Mouse (Mus musculus): Measurements from ENCODE around the gene Fam107b.

Fam107b gene

GRCm38 (mm10) chr2:3608868-3609854 is 38.9 kb downstream of the Fam107b start:
- no peak for DNase-seq (ENCODE audit: low spot score)

DNA sequence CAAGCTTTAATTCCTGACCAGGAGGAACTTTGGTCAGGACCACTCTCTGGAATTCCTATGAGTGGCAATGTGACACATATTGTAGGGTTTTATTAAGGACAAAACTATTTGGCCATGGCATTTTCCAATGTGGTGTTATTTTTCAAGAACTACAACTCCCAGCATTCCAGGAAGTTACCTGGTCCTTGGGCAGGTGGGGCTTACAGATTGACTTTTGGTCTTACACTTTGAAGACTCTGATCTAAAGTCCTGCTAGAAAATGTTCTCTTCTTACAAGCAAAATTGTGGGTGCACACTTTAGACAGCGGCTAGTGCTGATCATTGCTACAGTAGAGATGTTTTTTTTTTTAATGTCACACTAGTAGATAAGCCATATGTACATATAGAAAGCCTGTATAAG is 48.2 kb downstream of the Fam107b start:
- DNase-seq (ENCODE audit: low spot score): no peak

GRCm38 (mm10) chr2:3621568-3621967 is 51.3 kb downstream of the Fam107b start:
- DNase-seq (ENCODE audit: low spot score): no peak

DNA sequence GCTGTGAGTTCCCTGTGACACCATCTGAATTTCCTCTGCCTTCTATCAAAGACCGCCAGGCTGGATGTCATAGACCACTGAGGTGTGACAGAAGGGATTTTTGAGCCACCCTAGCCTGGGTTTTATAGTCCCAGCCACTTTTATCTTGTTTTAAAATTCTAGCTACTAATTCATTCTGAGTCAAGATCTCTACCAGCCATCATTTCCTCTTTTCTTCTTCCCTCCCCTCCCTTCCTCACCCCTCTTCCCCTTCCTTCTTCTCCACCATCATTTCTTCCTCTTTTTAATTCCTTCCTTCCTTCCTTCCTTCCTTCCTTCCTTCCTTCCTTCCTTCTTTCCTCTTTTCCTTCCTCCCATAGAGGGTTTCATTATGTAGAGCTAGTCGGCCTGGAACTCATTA is 51.9 kb downstream of the Fam107b start:
- no peak for DNase-seq (ENCODE audit: low spot score)

GRCm38 (mm10) chr2:3623207-3623980 is 53.1 kb downstream of the Fam107b start:
- DNase-seq (ENCODE audit: low spot score): no peak

DNA sequence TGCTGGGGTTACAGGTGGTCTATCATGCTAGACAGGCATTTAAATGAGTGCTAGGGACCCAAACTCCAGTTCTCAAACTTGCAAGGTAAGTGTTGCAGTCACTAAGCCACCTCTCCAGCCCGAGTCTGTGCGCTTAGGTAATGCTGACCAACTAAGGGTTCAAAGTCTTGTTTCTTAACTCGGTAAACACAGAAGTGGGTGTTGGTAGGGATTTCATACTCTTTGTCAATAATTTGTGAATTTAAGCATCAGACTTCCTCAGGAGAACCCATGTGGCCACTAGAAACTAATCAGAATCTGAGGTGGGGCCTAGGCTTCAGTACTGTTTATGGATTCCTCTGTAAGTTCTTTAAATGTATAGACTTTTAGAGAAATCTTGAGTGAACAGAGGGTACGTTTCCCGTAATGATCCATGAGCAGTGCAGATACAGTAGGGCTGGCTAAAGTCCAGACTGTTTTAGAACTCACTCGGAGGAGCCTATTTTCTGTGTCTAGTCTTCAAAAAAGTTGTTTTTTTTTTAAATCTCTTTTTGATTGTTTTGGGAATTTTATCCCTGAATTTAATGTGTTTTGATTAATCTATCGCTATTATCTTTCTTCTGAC is 53.8 kb downstream of the Fam107b start:
- no peak for DNase-seq (ENCODE audit: low spot score)

DNA sequence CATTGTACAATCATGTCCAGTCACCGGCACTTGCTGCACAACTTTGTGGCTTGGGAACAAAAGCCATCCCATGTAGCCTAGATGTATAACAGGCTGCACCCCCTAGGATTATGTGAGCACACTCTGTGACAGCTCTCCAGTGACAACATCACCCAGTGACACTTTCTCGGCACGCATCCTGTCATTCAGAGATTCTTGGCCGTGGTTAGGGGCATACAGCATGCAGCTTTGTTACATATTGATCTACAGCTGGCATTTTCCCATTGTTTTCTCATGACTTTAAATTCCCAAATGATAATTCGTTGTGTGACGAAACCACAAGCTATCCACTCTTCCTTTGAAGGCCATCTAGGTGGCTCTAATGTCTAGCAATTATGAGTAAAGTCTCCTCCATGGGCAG is 58.8 kb downstream of the Fam107b start:
- DNase-seq (ENCODE audit: low spot score): no peak

GRCm38 (mm10) chr2:3629741-3630140 is 59.5 kb downstream of the Fam107b start:
- DNase-seq (ENCODE audit: low spot score): no peak

DNA sequence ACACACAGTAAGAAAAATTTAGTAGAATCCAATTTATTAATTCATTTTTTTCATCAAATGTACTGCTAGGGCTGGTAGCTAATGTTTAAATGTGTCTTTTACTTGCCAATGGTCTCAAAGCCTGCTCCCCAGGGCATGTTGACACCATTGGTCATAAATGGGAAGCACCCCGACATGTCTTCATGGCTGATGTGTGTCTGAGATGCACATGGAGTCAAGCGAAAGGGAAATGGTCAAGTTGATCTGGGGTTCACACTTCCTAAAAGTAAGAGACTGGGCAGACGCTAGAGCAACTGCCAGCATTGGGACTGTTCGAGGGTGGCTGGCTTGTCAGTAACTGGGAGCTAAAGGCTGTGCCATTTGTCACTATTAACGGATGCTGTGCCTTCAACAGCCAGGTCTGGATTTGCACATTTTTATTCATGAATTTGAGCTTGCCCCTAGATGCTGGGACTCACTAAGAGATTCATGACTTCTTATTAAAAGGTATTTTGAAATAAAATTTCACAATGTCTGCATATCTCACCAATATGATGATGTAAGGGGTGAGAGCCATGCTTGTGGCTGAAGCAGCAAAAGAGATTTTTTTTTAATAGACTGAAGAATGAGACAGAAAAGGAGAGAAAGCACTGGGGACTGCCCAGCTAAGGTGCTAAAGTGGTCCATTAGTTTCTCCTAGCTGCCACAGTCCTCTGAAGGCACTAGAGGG is 60.6 kb downstream of the Fam107b start:
- no peak for DNase-seq (ENCODE audit: low spot score)

- no peak for DNase-seq (ENCODE audit: low spot score)
Observed at GRCm38 (mm10) chr2:3633137-3633536, 62.8 kb downstream of the Fam107b start.

DNA sequence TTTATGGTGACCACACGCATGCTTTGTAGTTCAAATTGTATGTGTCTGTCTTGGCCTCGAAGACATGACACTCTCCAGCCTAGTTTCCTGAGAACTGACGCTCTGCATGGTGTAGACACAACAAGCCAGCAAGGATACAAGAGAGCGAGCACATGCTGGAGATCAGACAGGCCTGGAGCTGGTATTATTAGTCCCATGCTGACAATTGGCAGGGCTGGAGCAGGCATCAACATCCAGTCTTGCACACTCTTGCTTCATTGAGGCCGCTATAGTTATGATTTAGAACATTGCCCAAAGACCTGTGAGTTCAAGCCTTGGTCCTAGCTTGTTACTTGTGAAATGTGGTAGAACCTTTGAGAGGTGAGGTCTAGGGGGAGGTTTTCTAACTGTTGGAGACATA is 66.5 kb downstream of the Fam107b start:
- DNase-seq (ENCODE audit: low spot score): no peak

- DNase-seq (ENCODE audit: low spot score): no peak
Observed at GRCm38 (mm10) chr2:3641001-3641770, 70.9 kb downstream of the Fam107b start.

DNA sequence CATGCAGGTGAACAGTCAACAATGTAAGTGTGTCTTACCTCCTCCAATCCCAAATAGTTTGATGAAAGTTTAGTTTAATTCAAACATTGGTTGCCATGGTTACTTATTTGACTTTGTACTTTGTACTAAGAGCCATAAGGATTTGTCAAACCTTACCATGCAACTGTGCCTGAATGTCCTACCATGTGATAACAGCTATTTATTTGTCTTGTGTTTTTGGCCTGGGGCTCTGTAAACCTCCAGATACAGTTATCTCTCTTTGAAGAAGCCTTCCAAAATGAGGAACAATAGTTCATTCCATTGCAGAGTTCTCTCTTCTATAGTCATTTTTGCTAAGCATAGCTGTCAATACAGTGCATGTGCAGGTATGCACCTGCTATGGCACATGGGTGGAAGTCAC is 72.7 kb downstream of the Fam107b start:
- DNase-seq (ENCODE audit: low spot score): no peak

GRCm38 (mm10) chr2:3645741-3646140 is 75.5 kb downstream of the Fam107b start:
- no peak for DNase-seq (ENCODE audit: low spot score)

- no peak for DNase-seq (ENCODE audit: low spot score)
Observed at GRCm38 (mm10) chr2:3649171-3649570, 78.9 kb downstream of the Fam107b start.

- no peak for DNase-seq (ENCODE audit: low spot score)
Observed at GRCm38 (mm10) chr2:3654606-3655005, 84.3 kb downstream of the Fam107b start.

- DNase-seq (ENCODE audit: low spot score): no peak
Observed at GRCm38 (mm10) chr2:3656091-3656490, 85.8 kb downstream of the Fam107b start.

DNA sequence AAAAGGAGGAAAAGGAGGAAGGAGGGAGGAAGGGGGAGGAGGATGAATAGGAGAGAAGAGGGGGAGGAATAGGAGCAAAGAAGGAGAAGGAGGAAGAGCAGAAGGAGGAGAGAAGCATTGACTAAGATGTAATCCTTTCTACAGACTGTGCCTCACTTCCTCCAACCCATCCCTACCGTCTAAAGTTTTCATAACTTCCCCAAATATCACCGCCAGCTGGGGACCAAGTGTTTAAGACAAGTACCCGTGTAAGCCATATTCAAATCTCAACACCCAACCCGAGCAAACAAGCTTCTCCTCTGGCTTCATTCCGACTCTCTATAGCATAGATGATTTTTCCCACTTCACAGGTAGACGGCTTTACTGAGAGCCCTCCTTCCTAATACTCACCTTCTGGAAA is 86.5 kb downstream of the Fam107b start:
- no peak for DNase-seq (ENCODE audit: low spot score)

GRCm38 (mm10) chr2:3657376-3657775 is 87.1 kb downstream of the Fam107b start:
- no peak for DNase-seq (ENCODE audit: low spot score)

- no peak for DNase-seq (ENCODE audit: low spot score)
Observed at GRCm38 (mm10) chr2:3657811-3658730, 87.8 kb downstream of the Fam107b start.
